Mouse (Mus musculus) T-helper 2 cell (primary cell): Measurements from ENCODE around the gene Sfr1.

Experiments used
- in situ Hi-C: fragments of 300-600 bp; cut with MboI, MseI; formaldehyde crosslinking; loops from one replicate; pipeline ENCODE4 v1.15.1; 2025; ENCODE audit warnings: high pct_unique_total_duplicates

Sfr1 gene

GRCm38 (mm10) chr19:47750391-47750790, 18.9 kb downstream of the Sfr1 start:
- in situ Hi-C loops, result no loop called here

GRCm38 (mm10) chr19:47752456-47752855, 21.0 kb downstream of the Sfr1 start:
- in situ Hi-C loops, result no loop called here

GRCm38 (mm10) chr19:47753921-47754320, 22.4 kb downstream of the Sfr1 start:
- in situ Hi-C loops, result no loop called here

GRCm38 (mm10) chr19:47754931-47755330, 23.4 kb downstream of the Sfr1 start:
- in situ Hi-C loops, result no loop called here

- in situ Hi-C loops, result no loop called here
Observed at GRCm38 (mm10) chr19:47755625-47756024, 24.1 kb downstream of the Sfr1 start.

- in situ Hi-C loops, result no loop called here
Observed at GRCm38 (mm10) chr19:47777847-47778246, 46.4 kb downstream of the Sfr1 start.

- in situ Hi-C loops, result no loop called here
Observed at GRCm38 (mm10) chr19:47780145-47780544, 48.7 kb downstream of the Sfr1 start.

- in situ Hi-C loops, result no loop called here
Observed at GRCm38 (mm10) chr19:47780972-47781371, 49.5 kb downstream of the Sfr1 start.

- in situ Hi-C loops, result no loop called here
Observed at GRCm38 (mm10) chr19:47783898-47784297, 52.4 kb downstream of the Sfr1 start.
